ENCODE assay signal across 8 mouse cellular contexts in genomic region chr6:95484183-95484818, GRCm38 (mm10).
DNase-seq lines count a peak whose midpoint lies in the region; ATAC-seq and TF ChIP-seq lines count a peak whose summit lies in the region.

No protein-coding gene starts in this region.

- no peak overlapping the region for H3K9ac ChIP-seq in heart, embryonic 13.5 days
- H3K9ac ChIP-seq in kidney, postnatal 0 days (ENCODE audit: low read depth, low read length), result no peak overlapping the region
- no peak overlapping the region for H3K9ac ChIP-seq in lung, embryonic 16.5 days (ENCODE audit: low read length)

- peaks cover 10% of the 10 kb centered on the region for H3K36me3 ChIP-seq in heart, embryonic 13.5 days
- no peaks in the 10 kb centered on the region for H3K36me3 ChIP-seq in kidney, postnatal 0 days (ENCODE audit: insufficient read depth, low read length)
- no peaks in the 10 kb centered on the region for H3K36me3 ChIP-seq in lung, embryonic 16.5 days (ENCODE audit: control insufficient read depth, insufficient read depth, low read length)

- H3K27ac ChIP-seq in cortical plate, adult 2 months (ENCODE audit: insufficient read depth, low read length), result no peak overlapping the region
- no peak overlapping the region for H3K27ac ChIP-seq in heart, embryonic 13.5 days (replicated peaks)
- no peak overlapping the region for H3K27ac ChIP-seq in kidney, postnatal 0 days
- H3K27ac ChIP-seq in lung, embryonic 16.5 days (ENCODE audit: low read length), result no peak overlapping the region

- peak; percentile 77 for TF ChIP-seq CTCF in cortical plate, adult 2 months (IDR thresholded peaks at IDR 0.05; ENCODE audit: extremely low read depth, insufficient read depth, low read length)
- TF ChIP-seq CTCF in kidney, postnatal 0 days (IDR thresholded peaks at IDR 0.05; ENCODE audit: low read depth), result peak; percentile 83

- H3K4me3 ChIP-seq in cortical plate, adult 2 months (ENCODE audit: insufficient read depth, low read length), result no peak overlapping the region
- no peak overlapping the region for H3K4me3 ChIP-seq in heart, embryonic 13.5 days
- H3K4me3 ChIP-seq in kidney, postnatal 0 days (replicated peaks; ENCODE audit: low read depth, low read length), result no peak overlapping the region
- no peak overlapping the region for H3K4me3 ChIP-seq in lung, embryonic 16.5 days (ENCODE audit: low read length)

- H3K9me3 ChIP-seq in heart, embryonic 13.5 days, result 0 out of 2 replicates have a peak, but pooled peaks cover 3% of the 10 kb centered on the region
- H3K9me3 ChIP-seq in kidney, postnatal 0 days (replicated peaks; ENCODE audit: low read length), result no peaks in the 10 kb centered on the region
- H3K9me3 ChIP-seq in lung, embryonic 16.5 days (ENCODE audit: control insufficient read depth, low read length), result no peaks in the 10 kb centered on the region

- no peak for TF ChIP-seq POLR2A in cortical plate, adult 2 months (IDR thresholded peaks at IDR 0.05; ENCODE audit: extremely low read depth, insufficient read depth, low read length)

- DNase-seq in thymus, postnatal 14 days, result peak; percentile 6
- no peak for DNase-seq in thymus, adult 18-20 months
- DNase-seq in kidney, postnatal 0 days (ENCODE audit: low spot score), result peak; percentile 85
- peak; percentile 34 for DNase-seq in retina, postnatal 7 days (ENCODE audit: low read depth, low spot score)
- no peak for DNase-seq in spleen, postnatal 10 days (ENCODE audit: low spot score in 2 of 2)

- no peaks in the 10 kb centered on the region for H3K4me1 ChIP-seq in cortical plate, adult 2 months (ENCODE audit: control insufficient read depth, insufficient read depth, low read length)
- H3K4me1 ChIP-seq in heart, embryonic 13.5 days, result no peaks in the 10 kb centered on the region
- no peaks in the 10 kb centered on the region for H3K4me1 ChIP-seq in kidney, postnatal 0 days (replicated peaks; ENCODE audit: insufficient read depth, low read length)
- peaks cover 2% of the 10 kb centered on the region; the same call in 1 of the 2 replicates for H3K4me1 ChIP-seq in lung, embryonic 16.5 days (replicated peaks; ENCODE audit: control insufficient read depth, insufficient read depth, low read length)

- ATAC-seq in heart, embryonic 13.5 days (ENCODE audit: extremely low read depth, insufficient number of reproducible peaks, low FRiP score, low TSS enrichment), result 0 out of 2 replicates have a peak, but pooled peaks have one; percentile 39
- ATAC-seq in kidney, postnatal 0 days (replicated peaks; ENCODE audit: low FRiP score, low read depth), result peak; percentile 52; the same call in 1 of the 2 replicates
- ATAC-seq in lung, embryonic 16.5 days (ENCODE audit: low read depth), result peak; percentile 60

- no peak overlapping the region for H3K4me2 ChIP-seq in heart, embryonic 13.5 days
- no peak overlapping the region for H3K4me2 ChIP-seq in kidney, postnatal 0 days (ENCODE audit: low read length)
- H3K4me2 ChIP-seq in lung, embryonic 16.5 days (ENCODE audit: low read depth, low read length), result no peak overlapping the region

- 58% methylated on average over 7 of the region's 7 CpGs for WGBS in heart, embryonic 13.5 days
- WGBS in kidney, postnatal 0 days, result 51% methylated on average over 7 of the region's 7 CpGs
- WGBS in lung, embryonic 16.5 days, result 55% methylated on average over 7 of the region's 7 CpGs

- no peaks in the 10 kb centered on the region for H3K27me3 ChIP-seq in heart, embryonic 13.5 days (replicated peaks)
- H3K27me3 ChIP-seq in kidney, postnatal 0 days (ENCODE audit: insufficient read depth, low read length), result no peaks in the 10 kb centered on the region
- no peaks in the 10 kb centered on the region for H3K27me3 ChIP-seq in lung, embryonic 16.5 days (ENCODE audit: control insufficient read depth, insufficient read depth, low read depth, low read length)

Comparison
In these comparisons a context has a peak if more than half of its experiments do, and no peak if none do; other contexts are left out.
1. DNase-seq: peak in thymus, postnatal 14 days (single experiment), kidney, postnatal 0 days (single experiment) and retina, postnatal 7 days (single experiment); none in thymus, adult 18-20 months (0 of 2) and spleen, postnatal 10 days (0 of 2).
2. Peak in every context shown above with its lines, with median percentiles within 50 percentile points of each other: ATAC-seq.